Mouse (Mus musculus) MEL (cell line): ENCODE results near the gene Cabp4. TPM values are rescaled to one million over a fixed set of nuclear protein-coding genes. Genes with fewer than 3 reads are reported as not detected.

Source experiments
- DNase-seq: peaks from one replicate; pipeline ENCODE4 v3.0.0; 2011; ENCODE audit warnings: low read depth, low spot score
- H3K27ac ChIP-seq: 2 replicates; pipeline ENCODE4 v1.5.1; 2012; ENCODE audit warnings: low read depth, mild to moderate bottlenecking, control low read depth, low read length, moderate library complexity; ENCODE audit not compliant: control insufficient read depth
- H3K27me3 ChIP-seq, 2 experiments: fragments of 150-350 bp in 1 of 2; sonication (generic) in 1 of 2; 2 replicates each; pipeline ENCODE4 v1.6.1; 2012; ENCODE audit warnings: low read length in 2 of 2, mild to moderate bottlenecking in 2 of 2, improper control_type of control experiment in 1 of 2, moderate library complexity in 1 of 2; ENCODE audit not compliant: insufficient read depth in 2 of 2, control insufficient read depth in 1 of 2
- H3K36me3 ChIP-seq, 2 experiments: 2 replicates each; pipeline ENCODE4 v1.6.1; 2012 to 2014; ENCODE audit warnings: low read length in 2 of 2, improper control_type of control experiment in 1 of 2, inconsistent platforms in 1 of 2, mild to moderate bottlenecking in 1 of 2; ENCODE audit not compliant: insufficient read depth in 2 of 2, control insufficient read depth in 1 of 2
- H3K4me1 ChIP-seq, 2 experiments: fragments of 150-350 bp in 1 of 2; sonication (generic) in 1 of 2; 2 replicates each; pipeline ENCODE4 v1.6.1; 2012; ENCODE audit warnings: low read length in 2 of 2, improper control_type of control experiment in 1 of 2, mild to moderate bottlenecking in 1 of 2; ENCODE audit not compliant: insufficient read depth in 2 of 2, control insufficient read depth in 1 of 2
- H3K4me3 ChIP-seq, 2 experiments: fragments of 150-350 bp in 1 of 2; sonication (generic) in 1 of 2; 2 replicates each; pipeline ENCODE4 v1.5.1; 2012; ENCODE audit warnings: low read depth in 2 of 2, low read length in 2 of 2, mild to moderate bottlenecking in 2 of 2, moderate library complexity in 2 of 2, control low read depth in 1 of 2, improper control_type of control experiment in 1 of 2; ENCODE audit not compliant: control insufficient read depth in 1 of 2, insufficient read depth in 1 of 2
- H3K79me2 ChIP-seq: 2 replicates; pipeline ENCODE4 v1.6.1; 2012; ENCODE audit warnings: mild to moderate bottlenecking, low read length, moderate library complexity; ENCODE audit not compliant: control insufficient read depth, poor library complexity, insufficient read depth
- H3K9ac ChIP-seq: 2 replicates; pipeline ENCODE4 v1.6.1; 2012; ENCODE audit warnings: low read depth, mild to moderate bottlenecking, control low read depth, low read length, moderate library complexity; ENCODE audit not compliant: control insufficient read depth, poor library complexity, severe bottlenecking
- H3K9me3 ChIP-seq: fragments of 150-350 bp; sonication (generic); replicated peaks from 2 replicates; pipeline ENCODE4 v1.6.1; 2012; ENCODE audit warnings: mild to moderate bottlenecking, low read length, improper control_type of control experiment, moderate library complexity; ENCODE audit not compliant: insufficient read depth
- BHLHE40 ChIP-seq: IDR thresholded peaks from 2 replicates; pipeline ENCODE4 v1.6.1; 2012; ENCODE audit warnings: low read depth, mild to moderate bottlenecking, inconsistent platforms, low read length, improper control_type of control experiment, borderline replicate concordance
- CHD1 ChIP-seq: IDR thresholded peaks from 2 replicates; pipeline ENCODE4 v1.6.1; 2012; ENCODE audit warnings: low read depth, mild to moderate bottlenecking, inconsistent platforms, low read length, improper control_type of control experiment
- CTCF ChIP-seq, 3 experiments: IDR thresholded peaks in 2 of 3; conservative IDR thresholded peaks in 1 of 3; 2 replicates each; pipeline ENCODE4 v1.5.1; 2011 to 2012; ENCODE audit warnings: low read length in 3 of 3, low read depth in 2 of 3, mild to moderate bottlenecking in 2 of 3, improper control_type of control experiment in 1 of 3, inconsistent platforms in 1 of 3, mixed read lengths in 1 of 3, moderate library complexity in 1 of 3; ENCODE audit not compliant: control insufficient read depth in 1 of 3, insufficient read depth in 1 of 3, poor library complexity in 1 of 3, severe bottlenecking in 1 of 3
- E2F4 ChIP-seq: IDR thresholded peaks from 2 replicates; pipeline ENCODE4 v1.6.1; 2011; ENCODE audit warnings: low read depth, low read length, improper control_type of control experiment, borderline replicate concordance
- ELF1 ChIP-seq: IDR thresholded peaks from 2 replicates; pipeline ENCODE4 v1.6.1; 2014; ENCODE audit warnings: low read depth, mild to moderate bottlenecking, inconsistent platforms, low read length, improper control_type of control experiment, moderate library complexity
- ETS1 ChIP-seq: IDR thresholded peaks from 2 replicates; pipeline ENCODE4 v1.6.1; 2012; ENCODE audit warnings: low read depth, mild to moderate bottlenecking, inconsistent platforms, low read length, improper control_type of control experiment, moderate library complexity
- GABPA ChIP-seq: IDR thresholded peaks from 2 replicates; pipeline ENCODE4 v1.6.1; 2012; ENCODE audit warnings: low read depth, mild to moderate bottlenecking, inconsistent platforms, low read length, improper control_type of control experiment, moderate library complexity
- GATA1 ChIP-seq: IDR thresholded peaks from 2 replicates; pipeline ENCODE4 v1.6.1; 2011; ENCODE audit warnings: low read depth, low read length, improper control_type of control experiment
- MAX ChIP-seq: IDR thresholded peaks from 2 replicates; pipeline ENCODE4 v1.6.1; 2011; ENCODE audit warnings: low read length, improper control_type of control experiment
- MAZ ChIP-seq: IDR thresholded peaks from 2 replicates; pipeline ENCODE4 v1.6.1; 2012; ENCODE audit warnings: low read depth, mild to moderate bottlenecking, inconsistent platforms, low read length, improper control_type of control experiment
- MEF2A ChIP-seq: IDR thresholded peaks from 2 replicates; pipeline ENCODE4 v1.6.1; 2014; ENCODE audit warnings: low read depth, mild to moderate bottlenecking, inconsistent platforms, low read length, improper control_type of control experiment; ENCODE audit not compliant: poor library complexity, insufficient replicate concordance, severe bottlenecking; ENCODE audit errors: extremely low read depth
- MXI1 ChIP-seq: IDR thresholded peaks from 2 replicates; pipeline ENCODE4 v1.6.1; 2011; ENCODE audit warnings: mild to moderate bottlenecking, low read depth, low read length, improper control_type of control experiment
- MYB ChIP-seq: IDR thresholded peaks from 2 replicates; pipeline ENCODE4 v1.6.1; 2011; ENCODE audit warnings: mild to moderate bottlenecking, low read depth, low read length, improper control_type of control experiment
- MYC ChIP-seq: IDR thresholded peaks from 2 replicates; pipeline ENCODE4 v1.6.1; 2011; ENCODE audit warnings: low read depth, mild to moderate bottlenecking, low read length, improper control_type of control experiment, moderate library complexity
- NELFE ChIP-seq: IDR thresholded peaks from 2 replicates; pipeline ENCODE4 v1.6.1; 2011; ENCODE audit warnings: low read depth, low read length, improper control_type of control experiment
- NRF1 ChIP-seq: IDR thresholded peaks from 2 replicates; pipeline ENCODE4 v1.6.1; 2014; ENCODE audit warnings: low read depth, mild to moderate bottlenecking, inconsistent platforms, low read length, improper control_type of control experiment, moderate library complexity; ENCODE audit not compliant: poor library complexity, insufficient read depth, severe bottlenecking
- RAD21 ChIP-seq: IDR thresholded peaks from 2 replicates; pipeline ENCODE4 v1.6.1; 2011; ENCODE audit warnings: mild to moderate bottlenecking, low read depth, low read length, improper control_type of control experiment
- RCOR1 ChIP-seq: IDR thresholded peaks from 2 replicates; pipeline ENCODE4 v1.6.1; 2012; ENCODE audit warnings: low read depth, mild to moderate bottlenecking, inconsistent platforms, low read length, improper control_type of control experiment
- SIN3A ChIP-seq: IDR thresholded peaks from 2 replicates; pipeline ENCODE4 v1.6.1; 2012; ENCODE audit warnings: low read length, improper control_type of control experiment, inconsistent platforms
- TBP ChIP-seq: IDR thresholded peaks from 2 replicates; pipeline ENCODE4 v1.8.0; 2011; ENCODE audit warnings: low read depth, low read length, improper control_type of control experiment
- TCF12 ChIP-seq: IDR thresholded peaks from 2 replicates; pipeline ENCODE4 v1.6.1; 2014; ENCODE audit warnings: low read depth, mild to moderate bottlenecking, inconsistent platforms, low read length, improper control_type of control experiment, moderate library complexity
- UBTF ChIP-seq: IDR thresholded peaks from 2 replicates; pipeline ENCODE4 v1.6.1; 2012; ENCODE audit warnings: low read depth, mild to moderate bottlenecking, inconsistent platforms, low read length, improper control_type of control experiment, moderate library complexity, borderline replicate concordance; ENCODE audit not compliant: insufficient read depth
- ZKSCAN1 ChIP-seq: IDR thresholded peaks from 2 replicates; pipeline ENCODE4 v1.6.1; 2012; ENCODE audit warnings: low read depth, mild to moderate bottlenecking, inconsistent platforms, low read length, improper control_type of control experiment, moderate library complexity
- ZNF384 ChIP-seq: IDR thresholded peaks from 2 replicates; pipeline ENCODE4 v1.6.1; 2012; ENCODE audit warnings: low read depth, mild to moderate bottlenecking, inconsistent platforms, low read length, improper control_type of control experiment
- polyA plus RNA-seq, 2 experiments: library from polyadenylated mRNA; stranded (reverse) in 1 of 2; unstranded in 1 of 2; fragments of >175 nt in 1 of 2; fragments of >200 nt in 1 of 2; gene quantifications; 2 replicates each; pipeline versions ENCODE4 v1.2.1 to v1.2.4; 2012; ENCODE audit warnings: low replicate concordance in 2 of 2, low read depth in 1 of 2; ENCODE audit not compliant: insufficient read length in 2 of 2, insufficient read depth in 1 of 2, missing spikeins in 1 of 2
- total RNA-seq: library from RNA; depleted of rRNA; stranded (reverse); fragments of 300-350 nt; gene quantifications from 2 replicates; pipeline ENCODE4 v1.2.3, GENCODE M21; 2012

Cabp4 gene
- total and polyA plus RNA-seq, 3 experiments: 0.08 to 0.24 TPM; not detected in 1

DNA sequence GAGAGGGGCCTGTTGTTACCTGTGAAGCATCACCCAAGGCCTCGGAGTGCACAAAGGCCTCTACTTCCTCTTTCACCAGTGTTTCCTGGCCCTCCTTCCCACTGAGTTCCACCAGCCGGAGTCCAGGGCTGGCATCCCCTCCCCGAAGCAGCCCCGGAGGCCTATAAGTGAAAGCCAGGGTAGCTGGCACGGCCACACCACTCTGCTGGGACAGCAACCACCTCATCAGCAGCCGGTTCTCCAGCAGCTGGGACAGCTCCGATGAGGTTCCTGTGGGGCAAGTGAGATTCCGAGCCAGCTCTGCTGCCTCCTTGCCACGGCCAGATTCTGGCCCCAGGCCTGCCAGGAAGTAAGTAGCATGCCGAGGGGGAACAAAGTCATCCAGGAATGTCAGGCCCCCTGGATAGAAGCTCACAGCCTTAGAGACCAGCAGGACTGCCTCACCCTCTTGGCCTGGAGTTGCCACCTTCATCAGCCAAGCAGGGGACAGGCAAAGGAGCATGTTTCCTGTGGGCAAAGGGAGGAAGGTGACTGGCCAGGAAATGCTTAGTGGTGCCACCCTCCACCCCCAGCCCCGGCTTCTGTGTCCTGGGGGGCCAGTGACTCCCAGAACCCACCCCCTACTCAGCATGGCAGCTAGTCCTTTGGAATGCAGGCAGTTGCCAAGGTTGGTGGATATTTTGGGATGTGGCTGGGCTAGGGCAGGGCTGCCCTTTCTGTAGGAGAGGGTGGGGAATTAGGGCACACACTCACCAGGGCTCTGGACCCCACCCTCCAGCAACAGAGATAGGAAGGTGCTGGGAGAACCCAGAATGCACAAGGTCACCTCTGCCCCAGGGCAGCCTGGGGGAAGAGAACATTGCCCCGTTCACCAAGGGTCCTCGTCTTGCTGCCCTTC is 27.8 kb upstream of the Cabp4 start:
- no peaks in the 10 kb centered on the region for H3K9me3 ChIP-seq
- TF ChIP-seq ZNF384 (no peak), NELFE (no peak), GATA1 (no peak), BHLHE40 (no peak), MAZ (no peak), RCOR1 (no peak), MEF2A (no peak), E2F4 (no peak), UBTF (no peak)
- TF ChIP-seq, all 39 proteins: peak for 0
- H3K79me2 ChIP-seq: no peaks in the 10 kb centered on the region; the same call in 1 of the 2 replicates
- peaks cover 0 to 4% of the 10 kb centered on the region in 2 experiments; a peak in 2 of 4 replicates for H3K36me3 ChIP-seq
- no peaks in the 10 kb centered on the region for H3K27me3 ChIP-seq
- peaks cover 0 to 8% of the 10 kb centered on the region in 2 experiments; a peak in 2 of 4 replicates for H3K4me1 ChIP-seq
- H3K4me3 ChIP-seq: no peak overlapping the region
- peak; percentile 20 for DNase-seq
- no peak overlapping the region for H3K27ac ChIP-seq
- no peak overlapping the region for H3K9ac ChIP-seq

DNA sequence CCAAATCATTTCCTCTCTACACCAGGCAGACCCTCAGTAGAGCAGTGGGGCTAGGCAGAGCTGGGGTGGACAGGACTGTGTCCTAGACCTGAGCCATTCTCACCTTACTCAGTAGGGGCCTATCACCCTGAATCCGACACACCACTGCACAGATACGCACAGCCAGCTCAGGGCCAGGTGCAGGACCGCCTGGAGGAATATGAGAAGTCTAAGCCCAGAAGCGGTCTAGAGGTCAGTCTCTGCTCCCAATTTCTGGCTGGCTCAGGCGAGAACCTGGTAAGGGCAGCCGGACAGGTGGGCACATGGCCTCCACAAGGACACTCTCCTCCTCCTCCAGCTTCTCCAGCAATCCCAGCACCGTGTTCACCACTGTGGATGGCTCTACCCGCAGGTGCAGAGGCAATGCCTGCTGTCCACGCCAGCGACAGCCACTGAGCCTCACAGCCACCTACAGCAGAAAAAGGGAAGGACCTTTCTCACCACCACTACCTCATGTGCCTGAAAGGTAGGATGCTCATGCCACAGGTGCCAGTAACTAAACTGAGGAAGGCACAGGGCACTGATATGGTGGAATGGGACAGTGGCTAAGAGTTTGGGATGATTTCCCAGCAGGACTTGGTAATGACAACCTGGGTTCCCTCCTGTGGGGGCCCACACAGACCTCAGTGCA is 27.0 kb upstream of the Cabp4 start:
- TF ChIP-seq UBTF (no peak), ELF1 (no peak), ZKSCAN1 (no peak), TCF12 (no peak), MYC (no peak), SIN3A (no peak), ETS1 (no peak), MXI1 (no peak), CHD1 (no peak), MEF2A (no peak), CTCF (IDR thresholded peaks at IDR 0.05 in 2 of 3, conservative IDR thresholded peaks at IDR 0.05 in 1 of 3; ENCODE audit: control insufficient read depth in 1 of 3, insufficient read depth in 1 of 3, low read depth in 2 of 3, low read length in 3 of 3, poor library complexity in 1 of 3, severe bottlenecking in 1 of 3) (no peak), RAD21 (no peak), TBP (no peak), GABPA (no peak), MAX (no peak), MYB (no peak), E2F4 (no peak), NRF1 (no peak)
- TF ChIP-seq, all 39 proteins: peak for 0
- no peak for DNase-seq
- Histone ChIP-seq H3K27ac (no peak overlapping the region), H3K27me3 (no peaks in the 10 kb centered on the region), H3K9ac (no peak overlapping the region), H3K4me1 (peaks cover 0 to 8% of the 10 kb centered on the region in 2 experiments; a peak in 2 of 4 replicates), H3K9me3 (no peaks in the 10 kb centered on the region), H3K4me3 (no peak overlapping the region), H3K36me3 (peaks cover 0 to 4% of the 10 kb centered on the region in 2 experiments; a peak in 2 of 4 replicates), H3K79me2 (no peaks in the 10 kb centered on the region; the same call in 1 of the 2 replicates)
